Mouse (Mus musculus): Measurements from ENCODE around the gene Per2. TPM values are rescaled to one million over a fixed set of nuclear protein-coding genes. Genes with fewer than 3 reads are reported as not detected.

Gene Per2
- polyA plus RNA-seq, 1 experiment from 2014 or later = 1.4 TPM

GRCm38 (mm10) chr1:91458223-91458861 is 782 bp downstream of the Per2 start:
- Histone ChIP-seq H3K36me3 (no peaks in the 10 kb centered on the region), H3K4me1 (replicated peaks) (peaks cover 78% of the 10 kb centered on the region), H3K9ac (peak overlapping the region; percentile 78), H3K27me3 (no peaks in the 10 kb centered on the region), H3K27ac (peak overlapping the region; percentile 75; the same call in 1 of the 2 replicates), H3K4me2 (peak overlapping the region; percentile 95), H3K9me3 (replicated peaks) (no peaks in the 10 kb centered on the region), H3K4me3 (replicated peaks) (peak overlapping the region; percentile 73)
- ATAC-seq (ENCODE audit: low read depth) (no peak), DNase-seq (no peak)
- WGBS (ENCODE audit: insufficient replicate concordance) = 33% methylated on average over 8 of the region's 8 CpGs

DNA sequence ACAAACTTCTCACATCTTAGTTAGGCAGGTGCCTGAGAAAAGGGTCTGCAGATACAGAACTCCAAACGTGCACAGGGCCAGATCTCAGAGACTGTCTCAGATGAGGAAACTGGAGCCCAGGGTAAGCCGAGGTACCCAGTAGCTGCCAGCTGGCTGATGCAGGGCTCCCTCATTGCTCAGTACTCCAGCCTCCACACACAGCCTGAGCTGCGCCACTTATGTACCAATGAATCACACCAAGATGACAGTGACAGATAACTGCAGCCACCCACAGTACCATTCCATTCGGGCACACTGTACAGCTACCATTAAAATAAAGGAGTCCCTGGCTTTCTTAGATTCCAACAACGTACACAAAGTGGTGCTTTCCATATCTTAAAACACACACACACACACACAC is 1.4 kb downstream of the Per2 start:
- Histone ChIP-seq H3K4me1 (replicated peaks) (peaks cover 79% of the 10 kb centered on the region), H3K9me3 (replicated peaks) (no peaks in the 10 kb centered on the region), H3K4me2 (peak overlapping the region; percentile 95), H3K4me3 (replicated peaks) (peak overlapping the region; percentile 73), H3K36me3 (no peaks in the 10 kb centered on the region), H3K27ac (peak overlapping the region; percentile 85; the same call in 1 of the 2 replicates), H3K27me3 (no peaks in the 10 kb centered on the region), H3K9ac (no peak overlapping the region)
- ATAC-seq (ENCODE audit: low read depth) (no peak), DNase-seq (no peak)
- WGBS (ENCODE audit: insufficient replicate concordance) = 45% methylated on average over 5 of the region's 5 CpGs

DNA sequence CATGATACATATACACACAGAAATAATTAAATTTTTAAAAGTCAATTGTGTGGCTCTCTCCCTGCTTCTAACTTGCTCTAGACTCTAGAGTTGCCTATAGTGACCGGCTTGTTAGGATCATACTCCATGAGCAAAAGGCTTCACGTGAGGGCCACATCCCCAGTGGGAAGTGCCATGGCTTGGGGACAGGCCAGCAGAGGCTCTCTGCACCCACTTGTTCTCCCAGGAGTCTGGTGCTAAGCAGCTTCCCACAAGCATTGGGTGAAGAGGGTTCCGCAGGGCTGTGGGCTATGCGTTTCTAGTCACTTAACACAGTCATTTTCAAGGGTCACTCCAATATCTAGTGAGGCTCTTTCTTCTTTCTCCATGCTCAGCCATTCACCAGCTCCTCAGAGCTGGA is 2.0 kb downstream of the Per2 start:
- H3K27me3 ChIP-seq = no peaks in the 10 kb centered on the region
- peak overlapping the region; percentile 85; the same call in 1 of the 2 replicates for H3K27ac ChIP-seq
- H3K9ac ChIP-seq = no peak overlapping the region
- H3K4me1 ChIP-seq (replicated peaks) = peaks cover 80% of the 10 kb centered on the region
- H3K4me2 ChIP-seq = peak overlapping the region; percentile 95
- no peaks in the 10 kb centered on the region for H3K36me3 ChIP-seq
- no peaks in the 10 kb centered on the region for H3K9me3 ChIP-seq (replicated peaks)
- ATAC-seq (ENCODE audit: low read depth) (no peak), DNase-seq (no peak)
- no peak overlapping the region for H3K4me3 ChIP-seq (replicated peaks)
- 80% methylated on average over 4 of the region's 4 CpGs for WGBS (ENCODE audit: insufficient replicate concordance)

GRCm38 (mm10) chr1:91456301-91456801 is 2.8 kb downstream of the Per2 start:
- H3K9ac ChIP-seq = peak overlapping the region; percentile 42
- WGBS (ENCODE audit: insufficient replicate concordance) = 39% methylated on average over 11 of the region's 11 CpGs
- no peaks in the 10 kb centered on the region for H3K27me3 ChIP-seq
- H3K36me3 ChIP-seq = no peaks in the 10 kb centered on the region
- H3K4me2 ChIP-seq = peak overlapping the region; percentile 48
- no peak overlapping the region for H3K4me3 ChIP-seq (replicated peaks)
- H3K9me3 ChIP-seq (replicated peaks) = no peaks in the 10 kb centered on the region
- ATAC-seq (ENCODE audit: low read depth) (no peak), DNase-seq (peak; percentile 13)
- peak overlapping the region; percentile 85 for H3K27ac ChIP-seq
- H3K4me1 ChIP-seq (replicated peaks) = peaks cover 84% of the 10 kb centered on the region

DNA sequence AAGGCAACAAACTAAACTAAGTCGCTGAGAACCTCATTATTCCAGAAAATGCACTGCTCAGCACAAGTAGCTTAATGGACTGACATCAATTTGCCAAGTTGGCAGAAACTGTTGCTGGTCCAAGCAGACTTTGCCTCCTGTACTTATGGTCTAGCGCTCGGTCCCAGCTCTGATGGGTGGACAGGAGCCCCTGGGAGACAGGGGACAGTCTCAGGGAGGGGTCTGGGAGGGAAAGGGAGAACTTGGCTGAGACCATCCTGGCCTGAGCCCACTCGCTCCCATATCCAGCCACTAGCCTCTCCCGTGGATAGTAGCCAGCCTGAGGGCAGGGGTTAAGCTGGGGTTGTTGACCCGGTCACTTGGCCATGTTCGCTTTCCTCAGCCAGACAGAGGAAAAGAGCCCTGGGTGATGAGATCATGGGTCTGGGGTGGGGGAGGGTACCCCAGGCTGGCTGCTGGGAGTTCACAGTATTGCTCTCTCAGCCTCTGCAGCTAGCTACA is 3.4 kb downstream of the Per2 start:
- Histone ChIP-seq H3K4me2 (peak overlapping the region; percentile 48), H3K27me3 (no peaks in the 10 kb centered on the region), H3K9me3 (replicated peaks) (no peaks in the 10 kb centered on the region), H3K4me1 (replicated peaks) (peaks cover 82% of the 10 kb centered on the region), H3K4me3 (replicated peaks) (no peak overlapping the region), H3K27ac (peak overlapping the region; percentile 85), H3K36me3 (no peaks in the 10 kb centered on the region), H3K9ac (peak overlapping the region; percentile 42)
- 60% methylated on average over 7 of the region's 7 CpGs for WGBS (ENCODE audit: insufficient replicate concordance)
- DNase-seq (no peak), ATAC-seq (ENCODE audit: low read depth) (no peak)

DNA sequence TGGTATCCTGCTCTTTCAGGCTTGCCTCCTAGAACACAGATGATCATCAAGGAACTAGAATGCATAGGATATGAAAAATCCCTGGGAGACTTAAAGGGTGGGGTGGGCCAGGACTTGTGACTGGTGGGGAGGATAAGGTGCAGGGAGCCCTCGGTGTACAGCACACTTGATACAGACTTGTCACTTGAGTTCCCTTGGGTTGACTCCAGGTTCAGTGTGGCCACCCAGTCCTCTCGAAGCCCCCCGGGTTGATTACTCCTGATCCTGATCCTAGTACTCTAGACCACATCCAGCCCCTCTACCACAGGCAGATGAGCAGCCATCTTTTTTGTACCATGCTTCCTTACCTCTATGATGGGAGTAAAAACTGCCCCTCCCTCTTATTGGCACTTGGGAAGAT is 4.2 kb downstream of the Per2 start:
- no peak for ATAC-seq (ENCODE audit: low read depth)
- Histone ChIP-seq H3K4me2 (no peak overlapping the region), H3K4me3 (replicated peaks) (no peak overlapping the region), H3K27ac (peak overlapping the region; percentile 85), H3K4me1 (replicated peaks) (peaks cover 75% of the 10 kb centered on the region), H3K9ac (no peak overlapping the region), H3K36me3 (no peaks in the 10 kb centered on the region), H3K27me3 (no peaks in the 10 kb centered on the region), H3K9me3 (replicated peaks) (no peaks in the 10 kb centered on the region)
- WGBS (ENCODE audit: insufficient replicate concordance) = 63% methylated on average over 3 of the region's 3 CpGs
- DNase-seq = no peak

- Histone ChIP-seq H3K27me3 (no peaks in the 10 kb centered on the region), H3K4me3 (replicated peaks) (no peak overlapping the region), H3K4me2 (0 out of 2 replicates have a peak overlapping the region, but pooled peaks have one; percentile 15), H3K9me3 (replicated peaks) (no peaks in the 10 kb centered on the region), H3K4me1 (replicated peaks) (peaks cover 75% of the 10 kb centered on the region), H3K27ac (no peak overlapping the region; the same call in 1 of the 2 replicates), H3K36me3 (peaks cover 5% of the 10 kb centered on the region), H3K9ac (no peak overlapping the region)
- ATAC-seq (ENCODE audit: low read depth) (no peak), DNase-seq (no peak)
- 65% methylated on average over 3 of the region's 3 CpGs for WGBS (ENCODE audit: insufficient replicate concordance)
Measured at GRCm38 (mm10) chr1:91454366-91454765, 4.8 kb downstream of the Per2 start.

GRCm38 (mm10) chr1:91453932-91454331 is 5.2 kb downstream of the Per2 start:
- Histone ChIP-seq H3K9me3 (replicated peaks) (no peaks in the 10 kb centered on the region), H3K36me3 (peaks cover 10% of the 10 kb centered on the region), H3K4me2 (0 out of 2 replicates have a peak overlapping the region, but pooled peaks have one; percentile 15), H3K9ac (no peak overlapping the region), H3K4me1 (replicated peaks) (peaks cover 77% of the 10 kb centered on the region), H3K27me3 (no peaks in the 10 kb centered on the region), H3K4me3 (replicated peaks) (no peak overlapping the region), H3K27ac (no peak overlapping the region)
- DNase-seq (no peak), ATAC-seq (ENCODE audit: low read depth) (peak; percentile 53)
- WGBS (ENCODE audit: insufficient replicate concordance) = 67% methylated on average over 9 of the region's 9 CpGs

GRCm38 (mm10) chr1:91451547-91452084 is 7.5 kb downstream of the Per2 start:
- Histone ChIP-seq H3K4me2 (no peak overlapping the region), H3K4me1 (replicated peaks) (peaks cover 56% of the 10 kb centered on the region), H3K4me3 (replicated peaks) (no peak overlapping the region), H3K27ac (no peak overlapping the region), H3K36me3 (peaks cover 31% of the 10 kb centered on the region), H3K9ac (no peak overlapping the region), H3K27me3 (no peaks in the 10 kb centered on the region), H3K9me3 (replicated peaks) (0 out of 2 replicates have a peak, but pooled peaks cover 5% of the 10 kb centered on the region)
- DNase-seq (no peak), ATAC-seq (ENCODE audit: low read depth) (no peak)
- WGBS (ENCODE audit: insufficient replicate concordance) = 43% methylated on average over 5 of the region's 5 CpGs

DNA sequence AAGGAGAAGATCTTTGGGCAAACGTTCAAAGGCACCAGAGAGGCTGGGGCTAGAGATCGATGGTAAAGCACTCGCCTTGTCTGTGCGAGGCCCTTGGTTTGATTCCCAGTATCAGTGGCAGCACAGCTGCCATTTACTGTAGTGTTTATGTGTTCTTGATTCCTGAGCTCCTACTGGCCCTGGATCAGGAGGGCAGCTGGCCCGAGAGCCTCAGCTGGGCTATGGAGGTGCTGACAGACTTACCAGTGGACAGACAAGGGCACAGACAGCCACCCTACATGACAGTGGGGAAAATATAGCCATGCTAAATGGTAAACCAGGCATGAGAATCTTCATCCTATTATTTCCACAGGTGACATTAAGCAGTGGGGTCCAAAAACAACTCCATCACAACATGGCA is 8.3 kb downstream of the Per2 start:
- ATAC-seq (ENCODE audit: low read depth) (no peak), DNase-seq (no peak)
- 70% methylated on average over 5 of the region's 5 CpGs for WGBS (ENCODE audit: insufficient replicate concordance)
- H3K9me3 ChIP-seq (replicated peaks) = 0 out of 2 replicates have a peak, but pooled peaks cover 5% of the 10 kb centered on the region
- peaks cover 54% of the 10 kb centered on the region for H3K4me1 ChIP-seq (replicated peaks)
- H3K27me3 ChIP-seq = no peaks in the 10 kb centered on the region
- no peak overlapping the region for H3K9ac ChIP-seq
- H3K4me2 ChIP-seq = no peak overlapping the region
- no peak overlapping the region for H3K27ac ChIP-seq
- peaks cover 31% of the 10 kb centered on the region for H3K36me3 ChIP-seq
- H3K4me3 ChIP-seq (replicated peaks) = no peak overlapping the region

- peaks cover 47% of the 10 kb centered on the region for H3K36me3 ChIP-seq
- no peak overlapping the region for H3K27ac ChIP-seq
- 0 out of 2 replicates have a peak, but pooled peaks cover 5% of the 10 kb centered on the region for H3K9me3 ChIP-seq (replicated peaks)
- no peak for ATAC-seq (ENCODE audit: low read depth)
- H3K27me3 ChIP-seq = no peaks in the 10 kb centered on the region
- H3K4me2 ChIP-seq = no peak overlapping the region
- H3K4me1 ChIP-seq (replicated peaks) = peaks cover 35% of the 10 kb centered on the region
- no peak overlapping the region for H3K4me3 ChIP-seq (replicated peaks)
- H3K9ac ChIP-seq = no peak overlapping the region
- 68% methylated on average over 10 of the region's 10 CpGs for WGBS (ENCODE audit: insufficient replicate concordance)
- no peak for DNase-seq
Measured at GRCm38 (mm10) chr1:91448688-91449087, 10.4 kb downstream of the Per2 start.
